In the genomic region with DNA sequence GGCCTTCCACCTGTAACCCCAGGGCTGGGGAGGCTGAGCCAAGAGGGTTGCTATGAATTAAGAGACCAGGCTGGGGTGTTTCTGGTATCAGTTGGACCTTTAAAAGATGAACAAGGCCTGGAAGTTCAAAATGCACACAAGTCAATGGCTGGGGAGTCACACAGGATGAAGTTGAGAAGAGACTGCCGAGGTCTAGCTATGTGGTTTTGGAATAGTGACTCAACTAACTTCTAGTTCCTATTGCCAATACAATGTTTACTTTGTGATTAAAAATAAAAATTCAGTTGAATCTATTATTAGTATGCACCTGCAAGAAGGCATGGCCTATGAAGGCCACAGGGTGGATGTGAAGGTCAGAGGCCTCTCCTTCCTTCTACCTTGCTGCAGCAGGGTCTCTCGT, we compare ENCODE assay signal across 26 mouse cellular contexts. TPM values are rescaled to one million over a fixed set of nuclear protein-coding genes. Genes with fewer than 3 reads are reported as not detected.
DNase-seq lines count a peak whose midpoint lies in the region; ATAC-seq lines count a peak whose summit lies in the region.
"Had no signal": no experiment of that assay in that cellular context is flagged by ENCODE, and none has a peak within 500 bp of the region (broad histone marks: within the 10 kb centered on the region; RNA-seq: fewer than 3 reads in every experiment).

No protein-coding gene starts in this region.

- H3K4me1 ChIP-seq in intestine, embryonic 14.5 days (replicated peaks; ENCODE audit: control insufficient read depth, insufficient read depth, low read length) = peaks cover 26% of the 10 kb centered on the region
- H3K4me1 ChIP-seq in intestine, embryonic 15.5 days (replicated peaks) = peaks cover 27% of the 10 kb centered on the region
- H3K4me1 ChIP-seq in embryonic facial prominence, embryonic 14.5 days (ENCODE audit: control insufficient read depth, insufficient read depth, low read length) = peaks cover 33% of the 10 kb centered on the region
- H3K4me1 ChIP-seq in limb, embryonic 13.5 days = peaks cover 71% of the 10 kb centered on the region

- ATAC-seq in intestine, embryonic 14.5 days (replicated peaks; ENCODE audit: low FRiP score, low TSS enrichment, low read depth) = no peak
- ATAC-seq in intestine, embryonic 15.5 days = no peak
- ATAC-seq in embryonic facial prominence, embryonic 14.5 days (ENCODE audit: low read depth) = no peak
- ATAC-seq in limb, embryonic 13.5 days (ENCODE audit: low FRiP score, low read depth) = no peak
- no peak for ATAC-seq in CD4-positive, CD25-positive, alpha-beta regulatory T cell, adult 4 months
- ATAC-seq: hindbrain, postnatal 0 days; liver, postnatal 0 days; lung, postnatal 0 days had no signal

- no peak overlapping the region for H3K4me3 ChIP-seq in intestine, embryonic 14.5 days (ENCODE audit: low read depth, low read length)
- H3K4me3 ChIP-seq in intestine, embryonic 15.5 days (replicated peaks) = no peak overlapping the region
- no peak overlapping the region for H3K4me3 ChIP-seq in embryonic facial prominence, embryonic 14.5 days (ENCODE audit: low read depth, low read length)
- no peak overlapping the region for H3K4me3 ChIP-seq in limb, embryonic 13.5 days
- H3K4me3 ChIP-seq: gastrocnemius, adult 2 months; heart, embryonic 10.5 days; midbrain, embryonic 10.5 days had no signal

- no peak overlapping the region for H3K4me2 ChIP-seq in intestine, embryonic 14.5 days (ENCODE audit: low read length)
- no peak overlapping the region for H3K4me2 ChIP-seq in intestine, embryonic 15.5 days (replicated peaks)
- H3K4me2 ChIP-seq in embryonic facial prominence, embryonic 14.5 days (ENCODE audit: low read depth, low read length) = no peak overlapping the region
- H3K4me2 ChIP-seq in limb, embryonic 13.5 days (replicated peaks) = no peak overlapping the region

- H3K36me3 ChIP-seq in intestine, embryonic 14.5 days (ENCODE audit: control insufficient read depth, insufficient read depth, low read length) = no peaks in the 10 kb centered on the region
- H3K36me3 ChIP-seq in intestine, embryonic 15.5 days = no peaks in the 10 kb centered on the region
- no peaks in the 10 kb centered on the region for H3K36me3 ChIP-seq in embryonic facial prominence, embryonic 14.5 days (ENCODE audit: control insufficient read depth, insufficient read depth, low read length)
- H3K36me3 ChIP-seq in limb, embryonic 13.5 days = no peaks in the 10 kb centered on the region
- H3K36me3 ChIP-seq: heart, embryonic 10.5 days; midbrain, embryonic 10.5 days had no signal

- H3K9ac ChIP-seq in intestine, embryonic 14.5 days (ENCODE audit: low read length) = no peak overlapping the region
- no peak overlapping the region for H3K9ac ChIP-seq in intestine, embryonic 15.5 days
- H3K9ac ChIP-seq in embryonic facial prominence, embryonic 14.5 days (ENCODE audit: low read depth, low read length) = no peak overlapping the region
- no peak overlapping the region for H3K9ac ChIP-seq in limb, embryonic 13.5 days
- H3K9ac ChIP-seq: liver, postnatal 0 days had no signal

- 89% methylated on average over 2 of the region's 2 CpGs for WGBS in intestine, embryonic 14.5 days
- 75% methylated on average over 2 of the region's 2 CpGs for WGBS in intestine, embryonic 15.5 days
- 75% methylated on average over 2 of the region's 2 CpGs for WGBS in embryonic facial prominence, embryonic 14.5 days
- WGBS in limb, embryonic 13.5 days = 74% methylated on average over 2 of the region's 2 CpGs

- no peaks in the 10 kb centered on the region for H3K27me3 ChIP-seq in intestine, embryonic 14.5 days (replicated peaks; ENCODE audit: control insufficient read depth, insufficient read depth, low read length)
- no peaks in the 10 kb centered on the region for H3K27me3 ChIP-seq in intestine, embryonic 15.5 days (replicated peaks)
- no peaks in the 10 kb centered on the region for H3K27me3 ChIP-seq in embryonic facial prominence, embryonic 14.5 days (replicated peaks; ENCODE audit: control insufficient read depth, insufficient read depth, low read length)
- no peaks in the 10 kb centered on the region for H3K27me3 ChIP-seq in limb, embryonic 13.5 days

- DNase-seq in intestine, embryonic 14.5 days (ENCODE audit: low spot score) = no peak
- DNase-seq in embryonic facial prominence, embryonic 14.5 days (ENCODE audit: low spot score) = no peak
- no peak for DNase-seq in right cerebral cortex, postnatal 14 days
- DNase-seq in layer of hippocampus, postnatal 14 days (ENCODE audit: low spot score in 2 of 2) = no peak
- DNase-seq: adrenal gland, adult 2 months; B cell, adult 2 months; cerebellum, adult 18-20 months; cerebellum, postnatal 14 days; gastrocnemius, adult 2 months; kidney, adult 8-10 months; kidney, postnatal 10 days; liver, postnatal 0 days; thymus, adult 2 months had no signal

- no peaks in the 10 kb centered on the region for H3K9me3 ChIP-seq in intestine, embryonic 14.5 days (ENCODE audit: control insufficient read depth, low read length)
- H3K9me3 ChIP-seq in intestine, embryonic 15.5 days = no peaks in the 10 kb centered on the region
- H3K9me3 ChIP-seq in embryonic facial prominence, embryonic 14.5 days (ENCODE audit: control insufficient read depth, low read length) = no peaks in the 10 kb centered on the region
- no peaks in the 10 kb centered on the region for H3K9me3 ChIP-seq in limb, embryonic 13.5 days
- H3K9me3 ChIP-seq: heart, embryonic 10.5 days; midbrain, embryonic 10.5 days had no signal

- peak overlapping the region; percentile 90; the same call in 1 of the 2 replicates for H3K27ac ChIP-seq in intestine, embryonic 14.5 days (ENCODE audit: low read depth)
- no peak overlapping the region for H3K27ac ChIP-seq in intestine, embryonic 15.5 days
- H3K27ac ChIP-seq in embryonic facial prominence, embryonic 14.5 days (replicated peaks; ENCODE audit: low read depth, low read length) = peak overlapping the region; percentile 97
- H3K27ac ChIP-seq in limb, embryonic 13.5 days = peak overlapping the region; percentile 99
- H3K27ac ChIP-seq: hindbrain, postnatal 0 days; midbrain, embryonic 10.5 days had no signal

RNA-seq across cellular contexts. Expression of a gene that starts 12.1 kb away (rescaled TPM):
- 108 and 118 TPM in 2 replicates for polyA plus RNA-seq in intestine, embryonic 14.5 days (2014; fragmentation: Nextera tagmentation; extraction: Ambion mirVana)
- polyA plus RNA-seq in intestine, embryonic 15.5 days (2015; fragmentation: Nextera tagmentation; extraction: Ambion mirVana) = 56.8 and 61.0 TPM in 2 replicates
- polyA plus RNA-seq in embryonic facial prominence, embryonic 14.5 days (2014; fragmentation: Nextera tagmentation; extraction: Ambion mirVana) = 118 and 123 TPM in 2 replicates
- polyA plus RNA-seq in limb, embryonic 13.5 days (2015; fragmentation: Nextera tagmentation; extraction: Ambion mirVana) = 103 and 106 TPM in 2 replicates
- under 1 TPM in 1 of 2 experiments, not detected in 1; 0.12 TPM for polyA plus RNA-seq in CD4-positive, CD25-positive, alpha-beta regulatory T cell, adult 4 months (2017; shearing (Covaris generic))
- 10 to 100 TPM; 18.2 to 24.4 TPM for total RNA-seq in layer of hippocampus, postnatal 14 days (2021)
- total RNA-seq: neutrophil, adult 5-6 weeks had no signal

RNA-seq across cellular contexts. Expression of a gene that starts 41.6 kb away (rescaled TPM):
- 0.89 and 1.3 TPM in 2 replicates for polyA plus RNA-seq in intestine, embryonic 14.5 days (2014; fragmentation: Nextera tagmentation; extraction: Ambion mirVana)
- 0.52 and 0.70 TPM in 2 replicates for polyA plus RNA-seq in intestine, embryonic 15.5 days (2015; fragmentation: Nextera tagmentation; extraction: Ambion mirVana)
- 3.8 and 4.5 TPM in 2 replicates for polyA plus RNA-seq in embryonic facial prominence, embryonic 14.5 days (2014; fragmentation: Nextera tagmentation; extraction: Ambion mirVana)
- 0.74 and 1.1 TPM in 2 replicates for polyA plus RNA-seq in limb, embryonic 13.5 days (2015; fragmentation: Nextera tagmentation; extraction: Ambion mirVana)
- not detected for polyA plus RNA-seq in CD4-positive, CD25-positive, alpha-beta regulatory T cell, adult 4 months (2017; shearing (Covaris generic))
- total RNA-seq in layer of hippocampus, postnatal 14 days (2021) = not detected
- total RNA-seq: adrenal gland, adult 2 months; hematopoietic stem cell, adult 5-6 weeks; liver, adult 2 months; MEL; neutrophil, adult 5-6 weeks had no signal
- polyA plus RNA-seq: adrenal gland, adult 2 months; forebrain, embryonic 11.5 days; liver, adult 2 months; midbrain, embryonic 10.5 days; midbrain, postnatal 0 days had no signal

RNA-seq across cellular contexts. Expression of a gene that starts 58.9 kb away (rescaled TPM):
- polyA plus RNA-seq in intestine, embryonic 14.5 days (2014; fragmentation: Nextera tagmentation; extraction: Ambion mirVana) = 1.3 and 1.5 TPM in 2 replicates
- 1.3 and 1.7 TPM in 2 replicates for polyA plus RNA-seq in intestine, embryonic 15.5 days (2015; fragmentation: Nextera tagmentation; extraction: Ambion mirVana)
- polyA plus RNA-seq in embryonic facial prominence, embryonic 14.5 days (2014; fragmentation: Nextera tagmentation; extraction: Ambion mirVana) = 37.1 and 43.5 TPM in 2 replicates
- 22.8 and 26.1 TPM in 2 replicates for polyA plus RNA-seq in limb, embryonic 13.5 days (2015; fragmentation: Nextera tagmentation; extraction: Ambion mirVana)
- polyA plus RNA-seq in CD4-positive, CD25-positive, alpha-beta regulatory T cell, adult 4 months (2017; shearing (Covaris generic)) = not detected
- total RNA-seq in layer of hippocampus, postnatal 14 days (2021) = under 1 TPM; 0.44 to 0.67 TPM
- total RNA-seq: gastrocnemius, adult 2 months; hematopoietic stem cell, adult 5-6 weeks; liver, adult 2 months; MEL had no signal
- polyA plus RNA-seq: liver, adult 2 months had no signal

Comparison
In these comparisons a context has a peak if more than half of its experiments do, and no peak if none do; other contexts are left out.
1. RNA of a gene that starts 12.1 kb away (polyA plus RNA-seq): 118 to 123 TPM in embryonic facial prominence, embryonic 14.5 days, 108 to 118 TPM in intestine, embryonic 14.5 days, 103 to 106 TPM in limb, embryonic 13.5 days and 56.8 to 61.0 TPM in intestine, embryonic 15.5 days; 0.12 TPM in CD4-positive, CD25-positive, alpha-beta regulatory T cell, adult 4 months; every median in the first group is over 10 times any median in the second.